Mouse (Mus musculus): ENCODE data around the gene Mpg. TPM values are rescaled to one million over a fixed set of nuclear protein-coding genes. Genes with fewer than 3 reads are reported as not detected.

Gene Mpg
- polyA plus RNA-seq, 1 experiment, result 12.8 TPM

- DNase-seq (ENCODE audit: low spot score), result no peak
These were observed 36.5 kb downstream of the Mpg start for GRCm38 (mm10) chr11:32262674-32263415.

- DNase-seq (ENCODE audit: low spot score), result no peak
These were observed 38.9 kb downstream of the Mpg start for GRCm38 (mm10) chr11:32265117-32265738.

GRCm38 (mm10) chr11:32266194-32266593 is 39.9 kb downstream of the Mpg start:
- no peak for DNase-seq (ENCODE audit: low spot score)

GRCm38 (mm10) chr11:32266776-32267175 is 40.5 kb downstream of the Mpg start:
- DNase-seq (ENCODE audit: low spot score), result no peak

GRCm38 (mm10) chr11:32267188-32267884 is 41.0 kb downstream of the Mpg start, which contains the start of gene Nprl3:
Gene Nprl3, minus strand, starts transcription at chr11:32267707.
- DNase-seq (ENCODE audit: low spot score), result peak; percentile 97

- no peak for DNase-seq (ENCODE audit: low spot score)
These were observed 41.7 kb downstream of the Mpg start for GRCm38 (mm10) chr11:32267964-32268363.

- no peak for DNase-seq (ENCODE audit: low spot score)
These were observed 42.6 kb downstream of the Mpg start for GRCm38 (mm10) chr11:32268952-32269351.

- no peak for DNase-seq (ENCODE audit: low spot score)
These were observed 44.9 kb downstream of the Mpg start for GRCm38 (mm10) chr11:32271178-32271577.

- no peak for DNase-seq (ENCODE audit: low spot score)
These were observed 50.0 kb downstream of the Mpg start, which contains the start of gene Hba-x for GRCm38 (mm10) chr11:32276347-32276746. Gene Hba-x, plus strand, starts transcription at chr11:32276400.

- no peak for DNase-seq (ENCODE audit: low spot score)
These were observed 51.6 kb downstream of the Mpg start for GRCm38 (mm10) chr11:32277736-32278457.

GRCm38 (mm10) chr11:32278458-32278957 is 52.2 kb downstream of the Mpg start:
- DNase-seq (ENCODE audit: low spot score), result no peak

- no peak for DNase-seq (ENCODE audit: low spot score)
These were observed 54.3 kb downstream of the Mpg start for GRCm38 (mm10) chr11:32280646-32281045.

- DNase-seq (ENCODE audit: low spot score), result no peak
These were observed 55.3 kb downstream of the Mpg start for GRCm38 (mm10) chr11:32281416-32282144.

Other genes starting within 250 kb of the Mpg start
- gene Nsg2, start 226.0 kb upstream of the Mpg start, polyA plus RNA-seq (2012; rRNA removed), result 2.7 TPM in 2 replicates
- 0.23 and 0.24 TPM in 2 replicates for gene Il9r, start 26.2 kb upstream of the Mpg start, polyA plus RNA-seq (2012; rRNA removed)
- 28.4 and 31.5 TPM in 2 replicates for gene Snrnp25, start 21.1 kb upstream of the Mpg start, polyA plus RNA-seq (2012; rRNA removed)
- gene Rhbdf1, start 4.2 kb upstream of the Mpg start, polyA plus RNA-seq (2012; rRNA removed), result 74.1 and 87.8 TPM in 2 replicates
- 61.1 and 70.4 TPM in 2 replicates for gene Nprl3, start 41.2 kb downstream of the Mpg start, polyA plus RNA-seq (2012; rRNA removed)
- gene Hba-x, start 49.9 kb downstream of the Mpg start, polyA plus RNA-seq (2012; rRNA removed), result 0.19 TPM in 2 replicates
- 62.4 and 76.0 TPM in 2 replicates for gene Hba-a1, start 57.0 kb downstream of the Mpg start, polyA plus RNA-seq (2012; rRNA removed)
- gene Hbq1b, start 60.5 kb downstream of the Mpg start, polyA plus RNA-seq (2012; rRNA removed), result not detected in 2 replicates
- 173 and 196 TPM in 2 replicates for gene Hba-a2, start 70.0 kb downstream of the Mpg start, polyA plus RNA-seq (2012; rRNA removed)
- gene Hbq1a, start 73.6 kb downstream of the Mpg start, polyA plus RNA-seq (2012; rRNA removed), result not detected in 2 replicates
- 10.0 and 15.0 TPM in 2 replicates for gene Sh3pxd2b, start 121.3 kb downstream of the Mpg start, polyA plus RNA-seq (2012; rRNA removed)
- gene Ubtd2, start 228.9 kb downstream of the Mpg start, polyA plus RNA-seq (2012; rRNA removed), result 18.7 and 21.2 TPM in 2 replicates